Mouse (Mus musculus) liver, postnatal 0 days (tissue): ENCODE data around the gene Tarbp1.

Experiments used
- CTCF ChIP-seq: sonication (generic); IDR thresholded peaks from 2 replicates; pipeline ENCODE4 v1.5.1; 2016; ENCODE audit warnings: antibody characterized with exemption, low read depth
- EP300 ChIP-seq: IDR thresholded peaks from 2 replicates; pipeline ENCODE4 v1.6.1; 2016; ENCODE audit warnings: antibody characterized with exemption, low read depth, mild to moderate bottlenecking

GRCm38 (mm10) chr8:126514011-126514964 lies 39.4 kb upstream of the Tarbp1 start:
- TF ChIP-seq CTCF (no peak), EP300 (no peak)
